Mouse (Mus musculus) stomach, postnatal 0 days (tissue): Measurements from ENCODE around the gene Ubp1.

ENCODE experiments used
- CTCF ChIP-seq: IDR thresholded peaks from 2 replicates; pipeline ENCODE4 v1.5.1; 2016; ENCODE audit warnings: antibody characterized with exemption, low read depth, mild to moderate bottlenecking, moderate library complexity
- EP300 ChIP-seq: optimal IDR thresholded peaks from 2 replicates; pipeline ENCODE3; 2016; ENCODE audit warnings: antibody characterized with exemption

DNA sequence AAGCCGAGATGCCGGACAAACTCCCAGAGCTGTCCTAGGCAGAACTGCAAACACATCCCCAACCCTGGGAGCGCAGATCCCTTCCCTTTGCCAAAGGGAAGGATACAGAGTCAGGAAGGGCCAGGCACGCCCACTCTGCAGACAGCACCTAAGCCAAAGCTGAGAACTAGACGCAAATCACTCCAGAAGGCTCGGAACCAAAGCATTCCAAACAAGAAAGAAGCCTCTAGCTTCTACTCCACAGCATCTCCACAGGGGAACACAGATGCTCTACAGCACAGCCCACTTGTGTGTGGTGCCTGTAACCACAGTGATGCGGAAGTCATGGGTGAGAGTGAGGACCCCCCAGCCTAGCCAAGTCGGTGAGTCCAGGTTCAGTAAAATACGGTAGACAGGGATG is 94.4 kb downstream of the Ubp1 start:
- no peak for TF ChIP-seq EP300
- no peak for TF ChIP-seq CTCF
